Mouse (Mus musculus): Measurements from ENCODE around the gene Col26a1. TPM values are rescaled to one million over a fixed set of nuclear protein-coding genes. Genes with fewer than 3 reads are reported as not detected.

Col26a1 gene
- polyA plus RNA-seq, 1 experiment, result 0.98 TPM

DNA sequence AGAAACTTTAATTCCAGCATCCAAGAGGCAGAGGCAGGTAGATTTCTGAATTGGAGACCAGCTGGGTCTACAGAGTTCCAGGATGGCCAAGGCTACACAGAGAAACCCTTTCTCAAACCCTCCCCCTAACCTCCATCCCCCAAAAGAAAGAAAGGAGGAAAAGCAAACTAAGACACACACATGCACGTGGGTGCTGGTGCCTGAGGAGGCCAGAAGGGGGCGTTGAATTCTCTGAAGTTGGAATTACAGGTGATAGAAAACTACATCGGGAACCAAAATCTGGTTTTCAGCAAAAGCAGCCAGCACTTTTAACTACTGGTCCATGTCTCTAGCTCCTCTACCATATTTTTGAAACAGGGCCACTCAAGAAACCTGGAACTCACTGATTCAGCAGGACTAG lies 21.6 kb upstream of the Col26a1 start:
- H3K27me3 ChIP-seq (ENCODE audit: control insufficient read depth, insufficient read depth, low read length), result no peaks in the 10 kb centered on the region
- H3K4me3 ChIP-seq (ENCODE audit: extremely low read depth, insufficient read depth, insufficient read length), result no peak overlapping the region
- TF ChIP-seq POLR2A (IDR thresholded peaks at IDR 0.05; ENCODE audit: low read depth, low read length) (no peak), CTCF (IDR thresholded peaks at IDR 0.05; ENCODE audit: extremely low read depth, insufficient read depth, insufficient read length, insufficient replicate concordance) (no peak)
- H3K36me3 ChIP-seq (ENCODE audit: control insufficient read depth, insufficient read depth, low read length), result no peaks in the 10 kb centered on the region
- WGBS, result 71% methylated on average over 3 of the region's 3 CpGs
- H3K4me1 ChIP-seq (ENCODE audit: control insufficient read depth, insufficient read depth, insufficient read length), result no peaks in the 10 kb centered on the region
- DNase-seq (ENCODE audit: low read depth in 1 of 2, low spot score in 2 of 2), result no peak
- no peak overlapping the region for H3K27ac ChIP-seq (ENCODE audit: insufficient read depth, low read length)

DNA sequence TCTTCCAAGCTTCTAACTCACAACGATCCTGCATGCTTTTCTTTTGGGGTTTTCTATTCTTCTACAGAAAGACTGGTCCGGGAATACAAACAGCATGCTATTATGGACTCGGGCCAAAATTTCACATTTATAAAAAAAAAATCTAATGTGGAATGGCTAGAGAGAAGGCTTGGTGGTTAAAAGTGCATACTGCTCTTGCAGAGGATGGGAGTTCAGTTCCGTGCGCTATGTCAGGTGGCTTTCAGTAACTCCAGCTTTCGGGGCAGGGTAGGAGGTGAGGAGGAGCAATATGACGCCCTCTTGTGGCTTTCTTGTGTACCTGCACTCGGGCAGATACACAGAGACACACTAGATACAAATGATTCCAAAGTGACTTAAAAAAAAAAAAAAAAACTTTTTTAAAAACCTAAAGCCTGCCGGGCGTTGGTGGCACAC lies 12.5 kb upstream of the Col26a1 start:
- Histone ChIP-seq H3K27ac (ENCODE audit: insufficient read depth, low read length) (no peak overlapping the region), H3K36me3 (ENCODE audit: control insufficient read depth, insufficient read depth, low read length) (no peaks in the 10 kb centered on the region), H3K4me1 (ENCODE audit: control insufficient read depth, insufficient read depth, insufficient read length) (no peaks in the 10 kb centered on the region), H3K27me3 (ENCODE audit: control insufficient read depth, insufficient read depth, low read length) (no peaks in the 10 kb centered on the region), H3K4me3 (ENCODE audit: extremely low read depth, insufficient read depth, insufficient read length) (no peak overlapping the region)
- no peak for DNase-seq (ENCODE audit: low read depth in 1 of 2, low spot score in 2 of 2)
- TF ChIP-seq POLR2A (IDR thresholded peaks at IDR 0.05; ENCODE audit: low read depth, low read length), result no peak
- no peak for TF ChIP-seq CTCF (IDR thresholded peaks at IDR 0.05; ENCODE audit: extremely low read depth, insufficient read depth, insufficient read length, insufficient replicate concordance)
- WGBS, result 61% methylated on average over 10 of the region's 10 CpGs

DNA sequence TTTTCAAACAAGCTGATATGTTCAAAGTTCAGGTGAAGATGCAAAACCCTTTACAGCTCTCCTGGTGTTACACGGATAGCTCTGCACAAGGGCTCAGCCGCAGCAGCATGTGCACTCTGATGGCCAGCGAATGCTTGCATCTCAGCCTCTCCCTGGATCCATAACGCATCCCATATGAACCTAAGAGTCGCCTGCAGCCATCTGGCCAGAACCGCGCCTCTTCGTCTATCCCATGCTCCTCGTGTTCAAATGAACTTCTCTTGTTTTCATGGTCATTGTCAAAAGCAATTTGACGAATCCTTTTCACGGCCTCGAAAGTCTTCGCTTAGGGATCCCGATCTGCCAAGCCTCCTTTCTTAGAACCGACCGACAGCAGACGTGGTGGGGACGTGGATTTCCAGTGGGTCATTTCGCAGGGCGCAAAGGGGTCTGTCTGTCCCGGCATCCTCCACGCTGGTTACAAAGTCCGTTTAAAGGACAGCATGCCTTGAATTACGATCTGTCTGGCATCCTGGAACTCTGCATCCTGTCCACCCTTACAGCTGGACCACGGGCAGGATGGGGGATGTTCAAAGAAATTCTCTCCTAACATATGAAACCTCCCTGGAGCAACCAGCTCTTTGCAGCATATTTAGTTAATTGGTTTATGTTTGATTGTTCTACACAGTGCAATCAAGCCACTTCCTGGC lies 12.0 kb upstream of the Col26a1 start:
- Histone ChIP-seq H3K27me3 (ENCODE audit: control insufficient read depth, insufficient read depth, low read length) (no peaks in the 10 kb centered on the region), H3K36me3 (ENCODE audit: control insufficient read depth, insufficient read depth, low read length) (no peaks in the 10 kb centered on the region), H3K4me3 (ENCODE audit: extremely low read depth, insufficient read depth, insufficient read length) (no peak overlapping the region), H3K4me1 (ENCODE audit: control insufficient read depth, insufficient read depth, insufficient read length) (no peaks in the 10 kb centered on the region), H3K27ac (ENCODE audit: insufficient read depth, low read length) (no peak overlapping the region)
- TF ChIP-seq POLR2A (IDR thresholded peaks at IDR 0.05; ENCODE audit: low read depth, low read length) (no peak), CTCF (IDR thresholded peaks at IDR 0.05; ENCODE audit: extremely low read depth, insufficient read depth, insufficient read length, insufficient replicate concordance) (no peak)
- DNase-seq (ENCODE audit: low read depth in 1 of 2, low spot score in 2 of 2), result no peak
- 70% methylated on average over 25 of the region's 25 CpGs for WGBS

DNA sequence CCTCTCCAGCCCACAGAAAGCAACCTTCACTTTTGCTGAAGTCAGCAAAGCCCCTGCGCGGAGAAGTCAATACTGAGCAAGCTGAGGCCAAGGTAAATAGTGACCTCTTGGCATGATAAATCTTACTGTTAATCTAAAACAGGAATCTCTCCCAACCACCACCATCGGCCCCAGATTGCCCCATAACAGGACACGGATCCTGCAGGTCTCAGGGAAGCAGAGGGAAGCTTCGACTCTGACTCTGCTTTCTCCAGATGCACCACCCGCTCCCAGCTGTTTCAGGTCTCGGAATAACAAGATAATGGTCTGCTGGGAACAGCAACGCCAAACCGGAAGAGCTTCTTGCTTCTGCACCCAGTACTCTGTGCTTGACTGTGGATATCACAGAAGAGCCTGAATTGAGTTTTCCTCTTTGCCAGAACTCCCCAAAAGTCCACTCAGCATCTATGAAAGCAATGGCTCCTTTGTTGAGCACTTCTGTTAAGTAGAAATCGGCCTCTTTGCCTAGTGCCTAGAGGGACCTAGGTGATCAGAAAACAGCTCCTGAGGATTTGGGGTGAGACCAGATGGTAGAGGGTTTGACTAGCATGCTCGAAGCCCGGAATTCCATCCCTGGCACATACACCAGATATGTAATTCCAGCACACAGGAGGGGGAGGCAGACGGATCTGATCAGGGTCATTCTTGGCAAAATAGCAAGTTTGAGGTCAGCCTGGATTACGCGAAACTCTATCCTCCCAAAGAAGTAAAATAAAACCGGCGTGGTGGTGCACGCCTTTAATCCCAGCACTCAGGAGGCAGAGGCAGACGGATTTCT lies 5.7 kb upstream of the Col26a1 start:
- 69% methylated on average over 19 of the region's 19 CpGs for WGBS
- H3K27me3 ChIP-seq (ENCODE audit: control insufficient read depth, insufficient read depth, low read length), result peaks cover under 1% of the 10 kb centered on the region; the same call in 1 of the 2 replicates
- TF ChIP-seq CTCF (IDR thresholded peaks at IDR 0.05; ENCODE audit: extremely low read depth, insufficient read depth, insufficient read length, insufficient replicate concordance) (no peak), POLR2A (IDR thresholded peaks at IDR 0.05; ENCODE audit: low read depth, low read length) (no peak)
- no peaks in the 10 kb centered on the region for H3K36me3 ChIP-seq (ENCODE audit: control insufficient read depth, insufficient read depth, low read length)
- DNase-seq (ENCODE audit: low read depth in 1 of 2, low spot score in 2 of 2), result no peak
- no peak overlapping the region for H3K4me3 ChIP-seq (ENCODE audit: extremely low read depth, insufficient read depth, insufficient read length)
- H3K4me1 ChIP-seq (ENCODE audit: control insufficient read depth, insufficient read depth, insufficient read length), result no peaks in the 10 kb centered on the region
- no peak overlapping the region for H3K27ac ChIP-seq (ENCODE audit: insufficient read depth, low read length)

DNA sequence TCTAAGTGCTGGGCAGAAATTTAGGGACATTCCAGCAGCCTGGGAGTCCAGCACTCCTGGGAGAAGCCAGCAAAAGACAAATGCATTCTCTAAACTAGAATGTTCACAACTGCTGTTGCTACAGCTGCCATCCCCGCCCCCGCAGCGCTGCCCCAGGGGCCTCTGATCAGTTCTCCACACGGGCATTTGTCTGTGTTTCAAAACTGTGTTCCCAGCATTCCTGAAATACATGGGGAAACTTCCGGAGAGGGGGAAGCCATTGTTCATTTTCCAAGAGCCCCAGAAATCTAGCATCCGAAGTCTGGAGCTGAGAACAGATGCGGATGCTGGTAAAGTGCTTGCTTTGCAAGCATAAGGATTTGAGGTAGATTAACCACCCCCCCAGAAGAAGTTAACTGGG lies 3.9 kb upstream of the Col26a1 start:
- Histone ChIP-seq H3K4me1 (ENCODE audit: control insufficient read depth, insufficient read depth, insufficient read length) (no peaks in the 10 kb centered on the region), H3K36me3 (ENCODE audit: control insufficient read depth, insufficient read depth, low read length) (no peaks in the 10 kb centered on the region), H3K27ac (ENCODE audit: insufficient read depth, low read length) (no peak overlapping the region), H3K27me3 (ENCODE audit: control insufficient read depth, insufficient read depth, low read length) (peaks cover 10% of the 10 kb centered on the region), H3K4me3 (ENCODE audit: extremely low read depth, insufficient read depth, insufficient read length) (no peak overlapping the region)
- TF ChIP-seq CTCF (IDR thresholded peaks at IDR 0.05; ENCODE audit: extremely low read depth, insufficient read depth, insufficient read length, insufficient replicate concordance) (no peak), POLR2A (IDR thresholded peaks at IDR 0.05; ENCODE audit: low read depth, low read length) (no peak)
- WGBS, result 68% methylated on average over 7 of the region's 7 CpGs
- no peak for DNase-seq (ENCODE audit: low read depth in 1 of 2, low spot score in 2 of 2)

DNA sequence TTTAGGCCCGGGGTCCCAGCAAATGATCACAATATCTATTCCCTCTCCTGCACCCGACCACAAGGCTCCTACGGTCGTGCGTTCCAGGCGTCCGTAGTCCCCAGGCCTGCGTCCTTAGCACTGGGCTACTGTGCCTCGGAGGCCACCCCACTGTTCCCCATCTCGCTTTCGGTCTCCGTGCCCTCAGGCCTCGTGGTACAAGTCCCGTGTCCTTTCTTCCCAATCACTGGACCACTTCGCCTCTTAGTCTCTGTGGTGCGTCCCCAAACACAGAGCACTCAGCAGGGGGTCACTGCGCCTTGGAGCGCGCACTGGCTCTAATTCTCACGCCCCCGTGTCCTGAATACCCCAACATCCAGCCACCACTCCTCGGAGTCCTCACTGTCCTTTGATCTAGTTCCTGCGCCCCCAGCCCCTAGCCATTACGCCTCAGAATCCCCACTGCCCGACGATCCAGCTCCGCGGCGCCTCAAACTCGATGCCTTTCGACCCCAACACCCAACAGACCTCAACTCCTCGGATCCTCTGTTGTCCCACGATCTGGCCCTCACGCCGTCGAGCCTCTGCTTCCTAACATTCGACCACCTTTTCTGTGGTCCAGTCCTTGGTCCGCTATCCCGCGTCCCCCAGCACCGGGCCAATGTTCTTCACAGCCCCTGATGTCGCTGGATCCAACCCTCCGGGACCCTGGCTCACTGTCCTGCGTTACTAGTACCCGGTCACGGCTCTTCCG lies 788 bp downstream of the Col26a1 start:
- Histone ChIP-seq H3K27ac (ENCODE audit: insufficient read depth, low read length) (no peak overlapping the region), H3K4me1 (ENCODE audit: control insufficient read depth, insufficient read depth, insufficient read length) (no peaks in the 10 kb centered on the region), H3K36me3 (ENCODE audit: control insufficient read depth, insufficient read depth, low read length) (no peaks in the 10 kb centered on the region), H3K4me3 (ENCODE audit: extremely low read depth, insufficient read depth, insufficient read length) (no peak overlapping the region), H3K27me3 (ENCODE audit: control insufficient read depth, insufficient read depth, low read length) (peaks cover 10% of the 10 kb centered on the region)
- 6% methylated on average over 47 of the region's 47 CpGs for WGBS
- DNase-seq (ENCODE audit: low read depth in 1 of 2, low spot score in 2 of 2), result no peak
- TF ChIP-seq CTCF (IDR thresholded peaks at IDR 0.05; ENCODE audit: extremely low read depth, insufficient read depth, insufficient read length, insufficient replicate concordance) (no peak), POLR2A (IDR thresholded peaks at IDR 0.05; ENCODE audit: low read depth, low read length) (no peak)
